Mouse (Mus musculus) heart, embryonic 13.5 days (tissue): ENCODE measurements around the gene Lepr. TPM values are rescaled to one million over a fixed set of nuclear protein-coding genes. Genes with fewer than 3 reads are reported as not detected.

Experiments used
- ATAC-seq: fragments of 200-750 bp; cut with Nextera tagmentation; 2 replicates; pipeline ENCODE4 v1.8.0; 2017; ENCODE audit warnings: moderate TSS enrichment; ENCODE audit not compliant: insufficient number of reproducible peaks, low FRiP score, low TSS enrichment; ENCODE audit errors: extremely low read depth
- H3K27ac ChIP-seq: fragments of 300-500 bp; sonication (generic); replicated peaks from 2 replicates; pipeline ENCODE4 v1.5.1; 2015; ENCODE audit warnings: moderate library complexity, mild to moderate bottlenecking, inconsistent platforms
- H3K27me3 ChIP-seq: fragments of 300-500 bp; sonication (generic); replicated peaks from 2 replicates; pipeline ENCODE4 v1.6.1; 2015; ENCODE audit warnings: mild to moderate bottlenecking, inconsistent platforms
- H3K36me3 ChIP-seq: fragments of 300-500 bp; sonication (generic); 2 replicates; pipeline ENCODE4 v1.6.1; 2015; ENCODE audit warnings: mild to moderate bottlenecking, inconsistent platforms
- H3K4me1 ChIP-seq: fragments of 300-500 bp; sonication (generic); 2 replicates; pipeline ENCODE4 v1.6.1; 2015; ENCODE audit warnings: inconsistent platforms
- H3K4me2 ChIP-seq: fragments of 300-500 bp; sonication (generic); 2 replicates; pipeline ENCODE4 v1.6.1; 2015; ENCODE audit warnings: inconsistent platforms, mild to moderate bottlenecking, moderate library complexity
- H3K4me3 ChIP-seq: fragments of 300-500 bp; sonication (generic); 2 replicates; pipeline ENCODE4 v1.5.1; 2015; ENCODE audit warnings: moderate library complexity, mild to moderate bottlenecking, inconsistent platforms
- H3K9ac ChIP-seq: fragments of 300-500 bp; sonication (generic); 2 replicates; pipeline ENCODE4 v1.6.1; 2015; ENCODE audit warnings: inconsistent platforms, mild to moderate bottlenecking, moderate library complexity
- H3K9me3 ChIP-seq: fragments of 300-500 bp; sonication (generic); 2 replicates; pipeline ENCODE4 v1.6.1; 2016; ENCODE audit warnings: inconsistent platforms
- WGBS: fragments of 180-500 bp; shearing (Covaris S2); methylation state at CpG from one replicate; pipeline ENCODE4 v1.1.7; 2015; ENCODE audit warnings: mixed read lengths; 5-methylcytosine and 5-hydroxymethylcytosine counted together
- polyA plus RNA-seq: library from polyadenylated mRNA; unstranded; fragments of >200 nt; fragmentation: Nextera tagmentation; extraction: Ambion mirVana; gene quantifications from 2 replicates; pipeline ENCODE4 v1.2.1, GENCODE M21; 2015

Gene Lepr
- polyA plus RNA-seq, 1 experiment from 2014 or later: 0.95 TPM

- Histone ChIP-seq H3K9me3 (no peaks in the 10 kb centered on the region), H3K4me2 (no peak overlapping the region), H3K36me3 (no peaks in the 10 kb centered on the region), H3K4me3 (no peak overlapping the region), H3K9ac (no peak overlapping the region), H3K4me1 (no peaks in the 10 kb centered on the region), H3K27ac (no peak overlapping the region), H3K27me3 (no peaks in the 10 kb centered on the region)
- 70% methylated on average over 4 of the region's 4 CpGs for WGBS
- ATAC-seq: no peak
These were observed 24.3 kb upstream of the Lepr start for GRCm38 (mm10) chr4:101692892-101693291.

DNA sequence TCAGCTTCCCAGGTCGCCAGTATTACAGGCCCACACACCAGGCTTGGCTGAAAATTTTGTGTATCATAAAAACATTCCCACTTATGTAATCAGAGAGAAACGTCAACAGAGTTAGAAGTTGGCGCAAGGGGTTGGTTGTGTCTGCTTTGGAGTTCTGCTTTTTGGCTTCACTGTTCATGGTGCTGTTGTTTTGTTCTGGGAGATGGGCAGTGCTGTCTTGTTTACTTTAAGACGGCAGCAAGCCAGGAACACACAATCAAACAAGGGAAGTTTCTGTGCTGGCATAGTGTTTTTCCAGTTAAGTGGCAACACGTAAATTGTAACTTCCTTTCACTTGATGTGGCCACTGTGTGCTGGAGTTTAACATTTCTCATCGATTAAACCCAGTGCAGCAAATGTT lies 22.7 kb upstream of the Lepr start:
- Histone ChIP-seq H3K9ac (no peak overlapping the region), H3K36me3 (no peaks in the 10 kb centered on the region), H3K4me2 (no peak overlapping the region), H3K9me3 (no peaks in the 10 kb centered on the region), H3K4me1 (no peaks in the 10 kb centered on the region), H3K27me3 (no peaks in the 10 kb centered on the region), H3K27ac (no peak overlapping the region), H3K4me3 (no peak overlapping the region)
- WGBS: 62% methylated on average over 6 of the region's 6 CpGs
- no peak for ATAC-seq

DNA sequence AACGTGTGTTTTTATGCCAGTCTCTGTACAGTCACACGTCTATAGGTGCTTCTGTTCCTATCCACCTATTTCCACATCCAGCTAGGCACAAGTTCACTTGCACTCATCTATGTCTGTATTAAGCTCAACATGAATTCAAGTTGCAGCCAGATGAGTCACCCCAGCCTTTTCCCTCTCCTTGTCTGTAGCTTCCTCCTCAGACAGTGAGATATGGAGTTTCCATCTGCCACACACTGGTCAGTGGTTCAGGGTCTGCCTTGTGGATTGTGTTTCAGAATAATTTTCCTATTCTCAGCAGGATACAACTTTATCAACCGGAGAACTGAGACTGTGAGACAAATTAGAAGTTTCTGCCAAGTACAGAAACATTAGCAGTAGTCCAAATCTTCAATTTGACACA lies 20.0 kb upstream of the Lepr start:
- Histone ChIP-seq H3K9ac (no peak overlapping the region), H3K9me3 (no peaks in the 10 kb centered on the region), H3K4me1 (no peaks in the 10 kb centered on the region), H3K4me2 (no peak overlapping the region), H3K4me3 (no peak overlapping the region), H3K36me3 (no peaks in the 10 kb centered on the region), H3K27ac (no peak overlapping the region), H3K27me3 (no peaks in the 10 kb centered on the region)
- no peak for ATAC-seq
- WGBS: 66% methylated on average over 3 of the region's 3 CpGs

- Histone ChIP-seq H3K9ac (no peak overlapping the region), H3K9me3 (no peaks in the 10 kb centered on the region), H3K36me3 (no peaks in the 10 kb centered on the region), H3K27ac (no peak overlapping the region), H3K4me3 (no peak overlapping the region), H3K4me1 (no peaks in the 10 kb centered on the region), H3K27me3 (no peaks in the 10 kb centered on the region), H3K4me2 (no peak overlapping the region)
- WGBS: 76% methylated on average over 1 of the region's 1 CpGs
- ATAC-seq: no peak
These were observed 17.8 kb upstream of the Lepr start for GRCm38 (mm10) chr4:101699423-101699822.

DNA sequence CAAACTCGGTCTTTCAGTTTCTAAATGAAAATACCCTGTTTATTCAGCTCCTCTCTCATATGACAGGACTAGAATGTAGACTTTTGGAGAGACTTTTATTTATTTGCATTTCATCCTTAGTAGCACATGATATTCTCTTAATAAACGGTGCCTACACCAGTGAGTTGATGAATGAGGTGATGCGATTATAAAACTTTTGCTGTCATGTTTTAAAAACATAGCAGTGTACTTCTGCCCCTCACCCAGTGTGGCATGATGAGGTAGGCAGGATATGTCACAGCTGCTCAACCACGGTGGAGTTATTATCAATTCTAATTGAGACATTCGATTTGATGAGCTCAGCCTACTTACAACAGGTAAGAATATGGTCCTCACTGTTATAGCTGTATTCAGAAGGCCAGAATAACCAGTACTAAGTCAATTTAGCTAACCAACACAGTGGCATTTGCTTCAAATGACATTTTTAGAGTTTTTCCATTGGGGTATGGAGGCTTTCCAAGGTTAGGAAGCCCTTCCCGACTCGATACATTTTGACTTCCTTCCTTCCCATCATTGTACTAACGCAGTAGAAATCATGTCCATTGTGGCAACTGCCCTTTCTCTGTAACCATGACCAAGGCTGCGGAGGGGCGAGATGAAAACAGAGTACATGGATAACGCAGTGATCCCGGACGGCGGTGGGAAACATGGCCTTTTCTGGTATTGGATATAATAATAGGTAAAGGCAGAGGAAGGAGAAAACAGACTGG lies 16.1 kb upstream of the Lepr start:
- Histone ChIP-seq H3K9ac (no peak overlapping the region), H3K27me3 (no peaks in the 10 kb centered on the region), H3K4me2 (no peak overlapping the region), H3K36me3 (no peaks in the 10 kb centered on the region), H3K27ac (no peak overlapping the region), H3K9me3 (no peaks in the 10 kb centered on the region), H3K4me3 (no peak overlapping the region), H3K4me1 (no peaks in the 10 kb centered on the region)
- WGBS: 78% methylated on average over 14 of the region's 14 CpGs
- no peak for ATAC-seq

DNA sequence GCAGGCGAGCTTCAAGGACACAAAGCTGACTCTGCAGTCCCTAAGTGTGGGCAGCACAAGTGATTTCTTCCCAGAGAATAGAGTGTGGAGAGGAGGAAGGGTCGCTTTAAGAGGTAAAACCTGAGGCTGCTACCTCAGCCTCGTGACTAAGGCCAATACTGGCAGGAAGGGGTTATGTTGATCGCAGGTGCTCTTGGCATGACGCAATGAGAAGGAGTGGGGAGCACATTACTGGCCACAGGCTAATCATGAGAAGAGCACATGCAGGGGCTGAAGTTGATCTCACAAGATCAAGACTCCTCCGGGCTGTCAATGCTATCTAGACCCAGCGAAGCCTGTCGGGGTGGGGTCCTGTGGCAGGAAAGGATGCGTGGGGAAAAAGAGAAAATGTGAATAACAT lies 11.9 kb upstream of the Lepr start:
- Histone ChIP-seq H3K27ac (no peak overlapping the region), H3K27me3 (no peaks in the 10 kb centered on the region), H3K4me1 (no peaks in the 10 kb centered on the region), H3K4me3 (no peak overlapping the region), H3K36me3 (no peaks in the 10 kb centered on the region), H3K4me2 (no peak overlapping the region), H3K9me3 (no peaks in the 10 kb centered on the region), H3K9ac (no peak overlapping the region)
- ATAC-seq: no peak
- 74% methylated on average over 9 of the region's 9 CpGs for WGBS

DNA sequence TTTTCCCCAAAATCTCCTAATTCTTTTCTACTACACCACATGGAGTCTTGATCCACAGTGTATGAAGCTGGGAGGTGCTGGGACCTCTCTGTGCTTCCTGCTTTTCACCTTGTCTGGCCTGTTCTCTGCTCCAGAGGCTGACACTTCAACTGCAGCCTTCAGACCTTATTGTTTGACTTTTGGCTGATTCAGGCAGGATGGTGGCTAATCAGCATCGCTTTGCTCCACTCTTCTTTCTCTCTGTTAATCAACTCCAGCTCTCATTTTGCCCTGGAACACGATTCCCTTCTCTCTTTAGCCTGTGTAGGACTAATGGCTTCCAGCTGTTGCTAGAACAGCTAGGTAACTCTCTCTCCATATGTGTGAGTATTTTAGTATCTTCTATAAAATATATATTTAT lies 10.0 kb upstream of the Lepr start:
- Histone ChIP-seq H3K27ac (no peak overlapping the region), H3K9ac (no peak overlapping the region), H3K4me2 (no peak overlapping the region), H3K9me3 (no peaks in the 10 kb centered on the region), H3K36me3 (no peaks in the 10 kb centered on the region), H3K4me1 (no peaks in the 10 kb centered on the region), H3K4me3 (no peak overlapping the region), H3K27me3 (no peaks in the 10 kb centered on the region)
- WGBS: 47% methylated on average over 2 of the region's 2 CpGs
- ATAC-seq: no peak

- WGBS: 80% methylated on average over 3 of the region's 3 CpGs
- no peaks in the 10 kb centered on the region for H3K36me3 ChIP-seq
- H3K4me3 ChIP-seq: no peak overlapping the region
- H3K27ac ChIP-seq: no peak overlapping the region
- no peaks in the 10 kb centered on the region for H3K4me1 ChIP-seq
- no peak overlapping the region for H3K4me2 ChIP-seq
- no peak for ATAC-seq
- H3K9me3 ChIP-seq: no peaks in the 10 kb centered on the region
- H3K27me3 ChIP-seq: no peaks in the 10 kb centered on the region
- no peak overlapping the region for H3K9ac ChIP-seq
These were observed 9.3 kb upstream of the Lepr start for GRCm38 (mm10) chr4:101707953-101708352.

GRCm38 (mm10) chr4:101710361-101710760 lies 6.8 kb upstream of the Lepr start:
- no peak for ATAC-seq
- no peak overlapping the region for H3K4me2 ChIP-seq
- 60% methylated on average over 4 of the region's 4 CpGs for WGBS
- no peak overlapping the region for H3K27ac ChIP-seq
- no peaks in the 10 kb centered on the region for H3K9me3 ChIP-seq
- no peaks in the 10 kb centered on the region for H3K36me3 ChIP-seq
- no peaks in the 10 kb centered on the region for H3K27me3 ChIP-seq
- H3K4me3 ChIP-seq: no peak overlapping the region
- H3K9ac ChIP-seq: no peak overlapping the region
- no peaks in the 10 kb centered on the region for H3K4me1 ChIP-seq

DNA sequence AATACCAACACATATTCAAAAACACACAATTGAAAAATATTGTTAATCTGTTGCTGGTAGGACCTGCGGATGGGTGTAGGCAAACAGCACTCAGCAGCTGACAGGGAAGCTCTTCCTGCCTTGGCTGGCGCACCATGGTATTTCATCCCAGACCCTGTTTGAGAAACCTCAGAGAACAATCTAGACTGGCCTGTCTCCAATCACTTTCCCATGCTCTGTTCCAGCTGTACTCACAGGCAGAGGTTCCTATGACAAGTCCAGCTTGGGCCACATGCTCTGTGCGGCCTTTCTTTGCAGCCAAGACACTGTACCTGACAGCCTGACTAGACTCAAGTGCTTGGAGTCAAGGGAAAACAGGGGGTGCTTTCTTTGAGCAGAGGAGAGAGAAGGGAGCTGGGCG lies 6.1 kb upstream of the Lepr start:
- H3K9me3 ChIP-seq: no peaks in the 10 kb centered on the region
- 70% methylated on average over 4 of the region's 4 CpGs for WGBS
- H3K4me1 ChIP-seq: no peaks in the 10 kb centered on the region
- H3K36me3 ChIP-seq: no peaks in the 10 kb centered on the region
- no peak overlapping the region for H3K4me3 ChIP-seq
- H3K27ac ChIP-seq: no peak overlapping the region
- ATAC-seq: no peak
- peaks cover 5% of the 10 kb centered on the region; the same call in 1 of the 2 replicates for H3K27me3 ChIP-seq
- no peak overlapping the region for H3K4me2 ChIP-seq
- H3K9ac ChIP-seq: no peak overlapping the region

DNA sequence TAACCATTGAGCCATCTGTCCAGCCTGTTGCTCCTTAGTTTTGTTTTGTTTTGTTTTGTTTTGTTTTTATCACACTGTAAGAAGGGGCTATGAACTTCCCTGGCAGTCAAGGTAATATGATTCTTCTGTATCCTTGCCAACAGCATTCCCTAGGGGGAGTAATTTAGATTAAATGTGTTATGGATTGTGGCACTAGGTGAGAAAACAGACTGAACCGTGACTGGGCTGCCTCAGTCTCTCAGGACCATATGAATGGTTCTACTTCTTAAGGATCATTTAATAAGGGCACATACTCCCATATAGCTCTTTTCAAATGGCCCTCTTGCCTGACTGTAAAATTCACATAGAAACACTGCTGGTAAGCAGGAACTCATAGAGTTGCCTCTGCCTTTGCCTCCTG lies 4.6 kb upstream of the Lepr start:
- H3K36me3 ChIP-seq: no peaks in the 10 kb centered on the region
- H3K4me3 ChIP-seq: no peak overlapping the region
- 19% methylated on average over 1 of the region's 1 CpGs for WGBS
- H3K4me2 ChIP-seq: no peak overlapping the region
- H3K9me3 ChIP-seq: no peaks in the 10 kb centered on the region
- H3K27me3 ChIP-seq: peaks cover 19% of the 10 kb centered on the region
- H3K27ac ChIP-seq: no peak overlapping the region
- no peak for ATAC-seq
- peaks cover 4% of the 10 kb centered on the region for H3K4me1 ChIP-seq
- H3K9ac ChIP-seq: 0 out of 2 replicates have a peak overlapping the region, but pooled peaks have one; percentile 3

DNA sequence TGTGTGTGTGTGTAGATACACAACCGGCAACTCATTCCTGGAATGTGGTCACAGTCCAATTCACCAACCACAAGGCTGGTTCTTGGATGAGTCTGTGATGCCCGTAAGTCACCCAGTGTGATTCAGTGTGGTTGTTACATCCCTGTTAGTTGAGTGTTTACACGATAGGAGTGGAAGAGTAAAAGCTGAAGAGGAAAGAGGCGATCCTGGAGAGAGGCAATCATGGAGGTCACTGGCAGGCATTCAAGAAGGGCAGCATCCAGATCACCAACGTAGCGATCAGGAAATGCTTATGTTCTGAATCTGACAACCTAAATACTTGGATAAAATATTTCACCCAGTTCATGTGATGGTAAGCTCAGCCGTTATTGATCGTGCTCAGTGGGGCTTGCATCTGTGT lies 1.9 kb upstream of the Lepr start:
- peaks cover 30% of the 10 kb centered on the region for H3K27me3 ChIP-seq
- H3K4me2 ChIP-seq: no peak overlapping the region
- H3K4me3 ChIP-seq: no peak overlapping the region
- ATAC-seq: no peak
- WGBS: 78% methylated on average over 8 of the region's 8 CpGs
- H3K4me1 ChIP-seq: peaks cover 4% of the 10 kb centered on the region
- no peaks in the 10 kb centered on the region for H3K36me3 ChIP-seq
- H3K9me3 ChIP-seq: no peaks in the 10 kb centered on the region
- no peak overlapping the region for H3K27ac ChIP-seq
- no peak overlapping the region for H3K9ac ChIP-seq
